Mouse (Mus musculus) cerebellum, adult 2 months (tissue): ENCODE results near the gene 4931440F15Rik.

Experiments used
- CTCF ChIP-seq: fragments of 200-500 bp; IDR thresholded peaks from 2 replicates; pipeline ENCODE4 v1.5.1; 2011; ENCODE audit warnings: low read depth, mild to moderate bottlenecking, control low read depth, low read length, moderate library complexity, borderline replicate concordance; ENCODE audit not compliant: insufficient read depth
- POLR2A ChIP-seq: fragments of 200-500 bp; IDR thresholded peaks from 2 replicates; pipeline ENCODE4 v1.6.1; 2011; ENCODE audit warnings: low read length, control low read depth, borderline replicate concordance; ENCODE audit not compliant: insufficient read depth

DNA sequence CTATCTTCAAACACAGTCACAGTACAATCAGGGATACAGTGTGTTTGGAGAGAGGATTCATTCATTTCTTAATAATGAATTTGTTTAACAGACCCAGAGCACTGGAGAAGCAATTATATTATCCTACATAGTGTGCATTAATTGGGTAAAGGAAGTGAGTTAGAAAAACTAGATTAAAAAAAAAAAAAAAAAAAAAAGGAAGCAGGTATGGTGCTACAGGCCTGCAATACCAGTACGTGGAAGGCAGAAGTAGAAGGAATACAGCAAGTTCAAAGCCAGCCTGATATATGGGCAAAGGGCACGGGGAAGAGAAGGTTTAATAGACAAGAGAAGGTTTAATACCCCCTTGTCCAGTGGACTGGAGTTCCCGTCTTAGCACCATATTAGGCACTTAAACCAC lies 46.5 kb downstream of the 4931440F15Rik start:
- TF ChIP-seq POLR2A: no peak
- TF ChIP-seq CTCF: no peak
